Mouse (Mus musculus) G1E (cell line): ENCODE measurements around the gene Acad11.

Source experiments
- CTCF ChIP-seq: IDR thresholded peaks from 2 replicates; pipeline ENCODE4 v1.5.1; 2012; ENCODE audit warnings: low read depth, low read length, inconsistent platforms, mixed read lengths
- GATA1 ChIP-seq: IDR thresholded peaks from 2 replicates; pipeline ENCODE4 v1.6.1; 2012; ENCODE audit warnings: borderline replicate concordance, low read length, inconsistent platforms, mixed read lengths
- GATA2 ChIP-seq: IDR thresholded peaks from 2 replicates; pipeline ENCODE4 v1.6.1; 2012; ENCODE audit warnings: low read depth, low read length, inconsistent platforms, borderline replicate concordance
- POLR2AphosphoS5 ChIP-seq: IDR thresholded peaks from 2 replicates; pipeline ENCODE4 v1.6.1; 2012; ENCODE audit warnings: low read depth, low read length, inconsistent platforms; ENCODE audit not compliant: insufficient replicate concordance
- TAL1 ChIP-seq: conservative IDR thresholded peaks from 2 replicates; pipeline ENCODE4 v1.6.1; 2012; ENCODE audit warnings: low read depth, low read length, inconsistent platforms, mixed read lengths

DNA sequence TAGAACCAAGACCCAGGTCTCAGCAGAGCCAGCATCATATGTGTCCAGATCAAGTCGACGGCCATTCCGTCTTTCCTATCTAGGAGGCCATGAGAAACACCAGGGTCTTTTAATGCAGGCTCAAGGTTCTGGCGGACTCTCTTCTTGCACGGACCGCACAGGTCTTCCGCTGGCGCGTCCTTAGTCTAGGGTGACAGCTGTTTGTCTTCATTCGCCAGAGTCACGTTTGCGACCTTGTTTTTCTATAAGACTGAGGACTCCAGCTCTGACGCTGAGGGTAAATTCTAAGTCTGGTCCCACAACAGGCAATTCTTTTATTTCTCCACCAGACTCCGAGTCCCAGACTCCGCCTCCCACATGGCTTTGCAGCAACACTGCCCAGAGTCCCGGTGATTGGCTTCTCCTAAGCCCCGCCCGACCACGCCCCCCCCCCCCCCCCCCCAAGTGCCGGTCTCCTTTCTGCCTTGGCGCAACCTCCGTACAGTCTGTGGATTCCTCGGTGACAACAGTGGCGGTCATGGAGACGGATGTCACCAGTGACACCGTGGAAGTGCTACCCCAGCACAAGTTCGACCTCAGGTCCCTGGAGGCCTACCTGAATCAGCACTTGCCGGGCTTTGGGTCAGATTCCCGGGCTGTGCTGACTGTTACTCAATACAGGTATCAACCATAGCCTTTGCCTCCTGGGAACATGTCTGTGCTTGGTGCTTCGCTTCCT lies at the start of gene Acad11:
- TF ChIP-seq CTCF (no peak), POLR2AphosphoS5 (no peak), TAL1 (no peak), GATA1 (no peak), GATA2 (no peak)
